Mouse (Mus musculus) limb, embryonic 11.5 days (tissue): ENCODE measurements around the gene Fbxl19. TPM values are rescaled to one million over a fixed set of nuclear protein-coding genes. Genes with fewer than 3 reads are reported as not detected.
"Not testable (repeated sequence)": the region's sequence is repeated elsewhere in the genome, so short reads cannot be mapped to it uniquely, and the experiment has no call there.

Experiments used
- ATAC-seq: fragments of 200-750 bp; cut with Nextera tagmentation; 2 replicates; pipeline ENCODE4 v1.8.0; 2017; ENCODE audit warnings: low read depth; ENCODE audit not compliant: insufficient number of reproducible peaks, low FRiP score, low TSS enrichment
- DNase-seq: peaks from one replicate; pipeline ENCODE4 v3.0.0-alpha.2; 2015; ENCODE audit warnings: low spot score
- H3K27ac ChIP-seq: fragments of 300-500 bp; sonication (generic); replicated peaks from 2 replicates; pipeline ENCODE4 v1.5.1; 2014; ENCODE audit warnings: low read depth, mild to moderate bottlenecking, low read length
- H3K27me3 ChIP-seq: fragments of 300-500 bp; sonication (generic); 2 replicates; pipeline ENCODE4 v1.6.1; 2014; ENCODE audit warnings: mild to moderate bottlenecking, low read length, mixed read lengths; ENCODE audit not compliant: control insufficient read depth, insufficient read depth
- H3K36me3 ChIP-seq: fragments of 300-500 bp; sonication (generic); 2 replicates; pipeline ENCODE4 v1.6.1; 2014; ENCODE audit warnings: mild to moderate bottlenecking, low read length, moderate library complexity, mixed read lengths; ENCODE audit not compliant: control insufficient read depth, insufficient read depth
- H3K4me1 ChIP-seq: fragments of 300-500 bp; sonication (generic); 2 replicates; pipeline ENCODE4 v1.6.1; 2014; ENCODE audit warnings: low read length, mixed read lengths; ENCODE audit not compliant: control insufficient read depth, insufficient read depth
- H3K4me2 ChIP-seq: fragments of 300-500 bp; sonication (generic); 2 replicates; pipeline ENCODE4 v1.6.1; 2014; ENCODE audit warnings: low read depth, mild to moderate bottlenecking, moderate library complexity; ENCODE audit not compliant: severe bottlenecking
- H3K4me3 ChIP-seq: fragments of 300-500 bp; sonication (generic); 2 replicates; pipeline ENCODE4 v1.5.1; 2014; ENCODE audit warnings: low read depth, low read length
- H3K9ac ChIP-seq: fragments of 300-500 bp; sonication (generic); 2 replicates; pipeline ENCODE4 v1.6.1; 2014; ENCODE audit warnings: mild to moderate bottlenecking, low read length
- H3K9me3 ChIP-seq: fragments of 300-500 bp; sonication (generic); 2 replicates; pipeline ENCODE4 v1.6.1; 2016; ENCODE audit warnings: low read length; ENCODE audit not compliant: control insufficient read depth
- WGBS: fragments of 180-500 bp; shearing (Covaris S2); extraction: QIAGEN DNeasy Blood & Tissue Kit; methylation state at CpG from one replicate; pipeline ENCODE4 v1.1.7; 2014; 5-methylcytosine and 5-hydroxymethylcytosine counted together
- polyA plus RNA-seq: library from polyadenylated mRNA; unstranded; fragments of >200 nt; fragmentation: Nextera tagmentation; extraction: Ambion mirVana; gene quantifications from 2 replicates; pipeline ENCODE4 v1.2.1, GENCODE M21; 2014

The Fbxl19 gene
- polyA plus RNA-seq, 1 experiment from 2014 or later, result 10.9 TPM

GRCm38 (mm10) chr7:127773664-127774384 lies 29.5 kb downstream of the Fbxl19 start:
- Histone ChIP-seq H3K4me2 (no peak overlapping the region), H3K4me1 (peaks cover 17% of the 10 kb centered on the region), H3K27ac (no peak overlapping the region), H3K36me3 (no peaks in the 10 kb centered on the region; the same call in 1 of the 2 replicates), H3K4me3 (no peak overlapping the region), H3K27me3 (no peaks in the 10 kb centered on the region), H3K9ac (no peak overlapping the region), H3K9me3 (no peaks in the 10 kb centered on the region)
- no peak for ATAC-seq
- 45% methylated on average over 9 of the region's 9 CpGs for WGBS
- DNase-seq, result peak; percentile 75

GRCm38 (mm10) chr7:127775837-127776236 lies 31.5 kb downstream of the Fbxl19 start:
- DNase-seq, H3K4me1 ChIP-seq, H3K9ac ChIP-seq, H3K27me3 ChIP-seq, ATAC-seq, H3K36me3 ChIP-seq, H3K27ac ChIP-seq, H3K9me3 ChIP-seq: not testable (repeated sequence)
- WGBS, result 75% methylated on average over 7 of the region's 7 CpGs
- H3K4me2 ChIP-seq, result peak overlapping the region; percentile 76
- H3K4me3 ChIP-seq, result peak overlapping the region; percentile 70

- Histone ChIP-seq H3K9ac (peak within 1 kb of the TSS; percentile 92), H3K4me1 (peaks cover 8% of the 10 kb centered on the region), H3K4me2 (peak within 1 kb of the TSS; percentile 76), H3K4me3 (peak within 1 kb of the TSS; percentile 70), H3K27me3 (no peaks in the 10 kb centered on the region), H3K36me3 (peaks cover 4% of the 10 kb centered on the region; the same call in 1 of the 2 replicates), H3K9me3 (no peaks in the 10 kb centered on the region), H3K27ac (peak within 1 kb of the TSS; percentile 91)
- ATAC-seq (peak; percentile 61; the same call in 1 of the 2 replicates), DNase-seq (peak; percentile 92)
- under 1% methylated on average over 23 of the region's 23 CpGs for WGBS
These were observed 32.1 kb downstream of the Fbxl19 start, which contains the start of gene Setd1a for GRCm38 (mm10) chr7:127776426-127776825. Setd1a (plus strand) TSS chr7:127776670.

GRCm38 (mm10) chr7:127776878-127777473 lies 32.6 kb downstream of the Fbxl19 start:
- Histone ChIP-seq H3K9ac (peak overlapping the region; percentile 92), H3K27me3 (no peaks in the 10 kb centered on the region), H3K4me2 (peak overlapping the region; percentile 76), H3K4me3 (peak overlapping the region; percentile 70), H3K27ac (peak overlapping the region; percentile 91), H3K4me1 (peaks cover 8% of the 10 kb centered on the region), H3K36me3 (peaks cover 5% of the 10 kb centered on the region; the same call in 1 of the 2 replicates), H3K9me3 (no peaks in the 10 kb centered on the region)
- under 1% methylated on average over 46 of the region's 70 CpGs for WGBS
- peak; percentile 89 for ATAC-seq
- DNase-seq, result peak; percentile 96

GRCm38 (mm10) chr7:127777474-127778266 lies 33.3 kb downstream of the Fbxl19 start:
- peak overlapping the region; percentile 91 for H3K27ac ChIP-seq
- ATAC-seq, result peak; percentile 48
- peak; percentile 74 for DNase-seq
- peak overlapping the region; percentile 76 for H3K4me2 ChIP-seq
- H3K9me3 ChIP-seq, result no peaks in the 10 kb centered on the region
- peaks cover 8% of the 10 kb centered on the region for H3K4me1 ChIP-seq
- peak overlapping the region; percentile 92 for H3K9ac ChIP-seq
- WGBS, result 3% methylated on average over 53 of the region's 66 CpGs
- peak overlapping the region; percentile 70 for H3K4me3 ChIP-seq
- H3K36me3 ChIP-seq, result peaks cover 7% of the 10 kb centered on the region; the same call in 1 of the 2 replicates
- H3K27me3 ChIP-seq, result no peaks in the 10 kb centered on the region

- H3K4me1 ChIP-seq, result peaks cover 8% of the 10 kb centered on the region
- H3K4me3 ChIP-seq, result peak overlapping the region; percentile 70
- H3K9me3 ChIP-seq, result no peaks in the 10 kb centered on the region
- H3K36me3 ChIP-seq, result peaks cover 7% of the 10 kb centered on the region; the same call in 1 of the 2 replicates
- H3K27ac ChIP-seq, result no peak overlapping the region
- DNase-seq (no peak), ATAC-seq (no peak)
- 82% methylated on average over 4 of the region's 4 CpGs for WGBS
- peak overlapping the region; percentile 76 for H3K4me2 ChIP-seq
- H3K27me3 ChIP-seq, result no peaks in the 10 kb centered on the region
- peak overlapping the region; percentile 92 for H3K9ac ChIP-seq
These were observed 34.0 kb downstream of the Fbxl19 start for GRCm38 (mm10) chr7:127778350-127778749.

DNA sequence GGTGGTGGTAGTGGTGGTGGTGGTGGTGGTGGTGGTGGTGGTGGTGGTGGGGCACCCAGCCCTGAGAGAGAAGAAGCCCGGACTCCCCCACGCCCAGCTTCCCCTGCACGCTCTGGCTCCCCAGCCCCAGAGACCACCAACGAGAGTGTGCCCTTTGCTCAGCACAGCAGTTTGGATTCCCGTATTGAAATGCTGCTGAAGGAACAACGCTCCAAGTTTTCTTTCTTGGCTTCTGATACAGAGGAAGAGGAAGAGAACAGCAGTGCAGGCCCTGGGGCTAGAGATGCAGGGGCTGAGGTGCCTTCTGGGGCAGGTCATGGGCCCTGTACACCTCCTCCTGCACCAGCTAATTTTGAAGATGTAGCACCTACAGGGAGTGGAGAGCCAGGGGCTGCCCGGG lies 41.0 kb downstream of the Fbxl19 start, which contains the start of gene Gm49388:
Gene Gm49388, plus strand, starts transcription at position 301 of the 400 bp plus-strand sequence.
- Histone ChIP-seq H3K27me3 (no peaks in the 10 kb centered on the region), H3K4me2 (no peak within 1 kb of the TSS), H3K9me3 (no peaks in the 10 kb centered on the region), H3K27ac (no peak within 1 kb of the TSS), H3K4me1 (no peaks in the 10 kb centered on the region), H3K9ac (no peak within 1 kb of the TSS), H3K4me3 (no peak within 1 kb of the TSS), H3K36me3 (peaks cover 42% of the 10 kb centered on the region)
- ATAC-seq (no peak), DNase-seq (no peak)
- WGBS, result 92% methylated on average over 7 of the region's 7 CpGs
